Mouse (Mus musculus) liver, embryonic 14.5 days (tissue): Measurements from ENCODE around the gene Shkbp1. TPM values are rescaled to one million over a fixed set of nuclear protein-coding genes. Genes with fewer than 3 reads are reported as not detected.

Experiments used
- ATAC-seq: fragments of 200-750 bp; cut with Nextera tagmentation; 2 replicates; pipeline ENCODE4 v1.8.0; 2017; ENCODE audit warnings: moderate number of reproducible peaks, mild to moderate bottlenecking, moderate library complexity; ENCODE audit not compliant: insufficient read depth
- DNase-seq, 3 experiments: peaks; one replicate each; pipeline ENCODE4 v3.0.0-alpha.2; 2012 to 2013; ENCODE audit warnings: low read depth in 3 of 3, low spot score in 3 of 3
- H3K27ac ChIP-seq: fragments of 300-500 bp; sonication (generic); 2 replicates; pipeline ENCODE4 v1.5.1; 2014; ENCODE audit warnings: moderate library complexity, mild to moderate bottlenecking, control low read depth, inconsistent platforms
- H3K27me3 ChIP-seq: fragments of 300-500 bp; sonication (generic); 2 replicates; pipeline ENCODE4 v1.6.1; 2014; ENCODE audit warnings: mild to moderate bottlenecking, low read length, moderate library complexity; ENCODE audit not compliant: control insufficient read depth, insufficient read depth
- H3K36me3 ChIP-seq: fragments of 300-500 bp; sonication (generic); replicated peaks from 2 replicates; pipeline ENCODE4 v1.6.1; 2014; ENCODE audit warnings: low read depth; ENCODE audit not compliant: control insufficient read depth, insufficient read depth
- H3K4me1 ChIP-seq, 2 experiments: fragments of 200-500 bp in 1 of 2; fragments of 300-500 bp in 1 of 2; sonication (generic) in 1 of 2; replicated peaks; 2 replicates each; pipeline ENCODE4 v1.6.1; 2012 to 2014; ENCODE audit warnings: antibody characterized with exemption in 1 of 2, inconsistent platforms in 1 of 2, low read length in 1 of 2; ENCODE audit not compliant: control insufficient read depth in 2 of 2, insufficient read depth in 2 of 2
- H3K4me2 ChIP-seq: fragments of 300-500 bp; sonication (generic); 2 replicates; pipeline ENCODE4 v1.6.1; 2014; ENCODE audit warnings: low read depth, mild to moderate bottlenecking, control low read depth, moderate library complexity
- H3K4me3 ChIP-seq, 2 experiments: fragments of 200-500 bp in 1 of 2; fragments of 300-500 bp in 1 of 2; sonication (generic) in 1 of 2; 2 replicates each; pipeline ENCODE4 v1.5.1; 2012 to 2014; ENCODE audit warnings: low read depth in 2 of 2, low read length in 2 of 2, mild to moderate bottlenecking in 2 of 2, control low read depth in 1 of 2, inconsistent platforms in 1 of 2, moderate library complexity in 1 of 2; ENCODE audit not compliant: insufficient read depth in 1 of 2
- H3K9ac ChIP-seq: fragments of 300-500 bp; sonication (generic); replicated peaks from 2 replicates; pipeline ENCODE4 v1.6.1; 2014; ENCODE audit warnings: mild to moderate bottlenecking, control low read depth, moderate library complexity
- H3K9me3 ChIP-seq: fragments of 300-500 bp; sonication (generic); 2 replicates; pipeline ENCODE4 v1.6.1; 2016; ENCODE audit warnings: low read length, mixed read lengths; ENCODE audit not compliant: control insufficient read depth
- CTCF ChIP-seq: IDR thresholded peaks from 2 replicates; pipeline ENCODE4 v1.5.1; 2016; ENCODE audit warnings: antibody characterized with exemption, low read depth, control low read depth
- EP300 ChIP-seq: IDR thresholded peaks from 2 replicates; pipeline ENCODE4 v1.6.1; 2016; ENCODE audit warnings: antibody characterized with exemption, low read depth
- WGBS: fragments of 180-500 bp; shearing (Covaris S2); extraction: QIAGEN DNeasy Blood & Tissue Kit; methylation state at CpG from one replicate; pipeline ENCODE4 v1.1.7; 2014; ENCODE audit not compliant: insufficient replicate concordance; 5-methylcytosine and 5-hydroxymethylcytosine counted together
- polyA plus RNA-seq, 2 experiments: library from polyadenylated mRNA; depleted of rRNA in 1 of 2; stranded (reverse) in 1 of 2; unstranded in 1 of 2; fragments of >200 nt; fragmentation: Nextera tagmentation in 1 of 2; extraction: Ambion mirVana in 1 of 2; gene quantifications; 2 replicates each; pipeline versions ENCODE4 v1.2.1 to v1.2.3; 2012 to 2014

Shkbp1 gene
- polyA plus RNA-seq, 2 experiments: 11.8 to 19.1 TPM

DNA sequence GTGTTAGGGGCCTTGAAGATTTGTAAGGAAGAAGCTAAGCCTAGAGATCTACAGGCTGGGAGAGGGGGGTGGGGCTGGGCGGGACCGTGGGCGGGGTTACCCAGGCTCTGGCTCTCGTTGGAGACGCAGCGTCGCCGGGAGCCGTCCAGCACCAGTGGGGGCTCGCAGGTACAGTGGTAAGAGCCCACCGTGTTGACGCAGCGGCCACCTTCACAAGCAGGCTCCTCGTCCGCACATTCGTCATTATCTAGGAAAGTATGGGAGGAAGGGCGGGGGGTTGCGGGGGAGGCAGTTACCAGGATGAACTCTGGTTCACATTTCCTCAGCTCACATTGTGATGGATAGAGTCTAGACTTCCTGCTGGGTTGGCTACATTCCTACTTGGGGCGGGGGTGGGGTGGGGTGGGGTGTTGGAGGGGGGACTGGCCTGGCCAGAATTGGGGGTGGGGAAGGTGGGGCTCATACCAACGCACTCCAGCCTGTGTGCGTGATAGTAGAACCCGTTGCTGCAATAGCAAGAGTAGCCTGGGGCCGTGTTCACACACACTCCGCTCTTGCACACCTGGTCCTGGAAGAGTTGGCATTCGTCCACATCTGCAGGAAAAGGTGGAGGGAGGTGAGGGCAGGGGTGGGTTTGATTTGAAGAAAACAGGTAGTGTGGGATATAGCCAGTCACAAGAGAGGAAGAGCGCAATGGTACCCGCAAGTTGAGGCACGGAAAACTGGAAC, 46.8 kb downstream of the Shkbp1 start:
- 7% methylated on average over 28 of the region's 28 CpGs for WGBS
- Histone ChIP-seq H3K4me1 (no peaks in the 10 kb centered on the region), H3K36me3 (no peaks in the 10 kb centered on the region), H3K9me3 (no peaks in the 10 kb centered on the region), H3K9ac (no peak overlapping the region), H3K4me2 (no peak overlapping the region; the same call in 1 of the 2 replicates), H3K27ac (no peak overlapping the region), H3K27me3 (peaks cover 15% of the 10 kb centered on the region), H3K4me3 (no peak overlapping the region)
- DNase-seq (no peak), ATAC-seq (no peak)
- TF ChIP-seq CTCF: no peak
- TF ChIP-seq EP300: no peak

DNA sequence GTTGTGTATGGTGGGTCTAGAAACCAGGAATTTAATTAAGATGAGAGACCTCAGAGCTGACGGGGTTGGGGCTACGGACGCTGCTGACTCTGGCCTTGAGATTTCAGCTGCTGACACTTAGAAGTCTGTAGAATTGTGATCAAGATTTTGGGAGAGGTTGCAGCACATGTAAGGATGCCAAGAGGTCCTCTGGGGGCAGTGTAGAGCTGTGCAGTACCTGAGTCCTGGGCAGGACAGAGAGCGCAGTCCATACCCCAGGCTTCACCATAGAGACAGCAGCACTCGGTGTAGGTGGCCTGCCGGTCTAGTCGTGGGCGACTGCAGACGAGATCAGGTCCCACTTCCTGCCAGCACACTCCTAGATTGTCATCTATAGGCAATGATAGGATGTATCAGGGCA, 48.3 kb downstream of the Shkbp1 start:
- WGBS: 44% methylated on average over 9 of the region's 9 CpGs
- no peaks in the 10 kb centered on the region for H3K9me3 ChIP-seq
- no peak overlapping the region for H3K9ac ChIP-seq
- no peak overlapping the region for H3K4me3 ChIP-seq
- no peaks in the 10 kb centered on the region for H3K4me1 ChIP-seq
- H3K27me3 ChIP-seq: peaks cover 15% of the 10 kb centered on the region
- H3K4me2 ChIP-seq: no peak overlapping the region
- no peaks in the 10 kb centered on the region for H3K36me3 ChIP-seq
- no peak for TF ChIP-seq EP300
- peak; percentile 40 for TF ChIP-seq CTCF
- no peak overlapping the region for H3K27ac ChIP-seq
- ATAC-seq (no peak), DNase-seq (no peak)

GRCm38 (mm10) chr7:27306161-27307160, 49.4 kb downstream of the Shkbp1 start:
- Histone ChIP-seq H3K9ac (no peak overlapping the region), H3K4me2 (no peak overlapping the region), H3K9me3 (no peaks in the 10 kb centered on the region), H3K36me3 (no peaks in the 10 kb centered on the region), H3K27ac (no peak overlapping the region), H3K4me3 (no peak overlapping the region), H3K27me3 (peaks cover 15% of the 10 kb centered on the region), H3K4me1 (no peaks in the 10 kb centered on the region)
- no peak for DNase-seq
- 55% methylated on average over 24 of the region's 24 CpGs for WGBS
- ATAC-seq: no peak
- TF ChIP-seq EP300 (no peak), CTCF (peak; percentile 87)

DNA sequence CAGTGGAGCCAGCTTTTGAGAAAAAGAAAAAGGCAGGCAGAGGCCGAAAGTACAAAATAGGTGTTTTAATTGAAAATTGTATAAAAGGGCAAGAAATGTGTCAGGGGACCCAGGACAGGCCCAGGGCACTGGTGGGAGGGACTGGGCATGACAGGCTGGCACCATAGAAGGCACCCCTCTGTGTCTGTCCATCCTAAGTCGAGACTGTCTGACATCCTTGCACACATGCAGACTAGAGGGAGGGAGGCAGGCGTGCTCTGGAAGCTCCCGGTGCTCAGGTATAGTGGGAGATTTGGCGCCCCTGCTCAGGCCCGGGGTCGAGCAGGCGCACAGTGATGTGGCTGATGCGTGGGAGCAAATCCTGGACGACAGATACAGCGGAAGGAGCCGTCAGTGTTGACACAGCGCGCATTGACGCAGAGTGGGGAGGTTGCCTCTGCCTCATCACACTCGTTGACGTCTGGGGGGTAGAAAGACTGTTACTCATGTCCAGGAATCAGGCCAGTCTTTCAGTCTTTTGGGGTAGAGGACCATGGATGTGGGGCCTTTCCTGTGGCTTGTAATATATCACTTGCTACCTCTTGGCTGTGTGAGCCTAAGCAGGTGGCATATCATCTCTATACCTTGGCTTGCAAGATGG, 50.6 kb downstream of the Shkbp1 start:
- Histone ChIP-seq H3K4me1 (no peaks in the 10 kb centered on the region), H3K27me3 (peaks cover 10% of the 10 kb centered on the region), H3K4me2 (no peak overlapping the region), H3K4me3 (no peak overlapping the region), H3K36me3 (no peaks in the 10 kb centered on the region), H3K27ac (no peak overlapping the region), H3K9me3 (no peaks in the 10 kb centered on the region), H3K9ac (no peak overlapping the region)
- 69% methylated on average over 17 of the region's 17 CpGs for WGBS
- ATAC-seq (no peak), DNase-seq (no peak)
- TF ChIP-seq CTCF: no peak
- no peak for TF ChIP-seq EP300

GRCm38 (mm10) chr7:27302172-27302571, 53.6 kb downstream of the Shkbp1 start:
- no peak overlapping the region for H3K9ac ChIP-seq
- no peaks in the 10 kb centered on the region for H3K9me3 ChIP-seq
- no peaks in the 10 kb centered on the region for H3K4me1 ChIP-seq
- no peaks in the 10 kb centered on the region for H3K27me3 ChIP-seq
- DNase-seq: peak in 1 of 3 experiments; percentile 43
- TF ChIP-seq CTCF (peak; percentile 94), EP300 (no peak)
- WGBS: 10% methylated on average over 11 of the region's 11 CpGs
- H3K4me2 ChIP-seq: no peak overlapping the region
- no peak overlapping the region for H3K27ac ChIP-seq
- no peaks in the 10 kb centered on the region for H3K36me3 ChIP-seq
- ATAC-seq: no peak
- H3K4me3 ChIP-seq: no peak overlapping the region
